Mouse (Mus musculus): ENCODE data around the gene Sap18b. TPM values are rescaled to one million over a fixed set of nuclear protein-coding genes. Genes with fewer than 3 reads are reported as not detected.
"Not testable (repeated sequence)": the region's sequence is repeated elsewhere in the genome, so short reads cannot be mapped to it uniquely, and the experiment has no call there.

The Sap18b gene
- total and polyA plus RNA-seq, 3 experiments: 27.5 to 183 (median 178) TPM

DNA sequence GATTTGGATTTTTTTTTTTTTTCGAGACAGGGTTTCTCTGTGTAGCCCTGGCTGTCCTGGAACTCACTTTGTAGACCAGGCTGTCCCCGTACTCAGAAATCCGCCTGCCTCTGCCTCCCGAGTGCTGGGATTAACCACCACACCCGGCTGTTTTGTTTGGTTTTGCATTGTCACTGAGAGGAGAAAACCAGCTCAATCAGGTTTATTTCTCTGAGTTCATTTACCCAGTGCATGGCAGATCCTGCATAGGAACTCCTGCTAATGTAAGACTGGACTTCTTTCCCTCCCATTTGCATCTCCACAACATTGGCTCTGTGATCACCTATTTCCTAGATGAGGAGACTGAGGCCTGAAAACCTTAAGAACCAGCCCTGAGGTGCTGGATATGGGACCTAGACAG lies 3.0 kb upstream of the Sap18b start:
- no peak for DNase-seq

DNA sequence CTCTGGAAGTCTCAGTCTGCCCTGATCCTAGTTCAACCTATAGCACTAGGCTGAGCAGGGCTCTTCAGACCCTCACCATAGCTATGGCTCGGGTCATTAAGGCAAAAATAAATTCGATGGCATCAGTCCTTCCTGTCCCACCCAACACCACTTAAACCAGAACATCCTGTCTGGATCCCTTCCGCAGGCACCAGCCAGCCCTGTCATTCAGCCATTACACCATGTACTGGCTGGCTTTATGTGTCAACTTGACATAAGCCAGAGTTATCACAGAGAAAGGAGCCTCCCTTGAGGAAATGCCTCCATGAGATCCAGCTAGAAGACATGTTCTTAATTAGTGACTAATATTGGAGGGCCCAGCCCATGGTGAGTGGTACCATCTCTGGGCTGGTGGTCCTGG lies 2.4 kb upstream of the Sap18b start:
- no peak for DNase-seq

DNA sequence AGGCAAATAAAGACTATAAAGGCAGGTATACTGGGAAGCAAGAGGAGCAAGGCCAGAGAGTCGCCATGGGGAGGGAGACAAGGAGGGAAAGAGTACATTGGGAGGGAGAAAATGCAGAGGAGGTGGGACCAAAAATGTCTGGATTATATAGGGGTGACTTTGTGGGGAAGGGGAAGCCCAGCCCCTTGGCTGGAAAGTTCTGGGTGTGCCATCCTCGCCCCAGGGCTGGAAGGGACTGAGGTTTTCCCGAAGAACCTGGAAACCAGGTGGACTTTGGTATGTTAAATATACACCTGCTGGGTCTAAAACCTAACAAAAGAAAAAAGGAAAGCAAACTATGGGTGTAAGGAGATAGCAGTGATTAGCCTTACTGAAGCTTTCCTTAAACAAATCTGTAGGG lies 5.0 kb downstream of the Sap18b start:
- no peak for DNase-seq

DNA sequence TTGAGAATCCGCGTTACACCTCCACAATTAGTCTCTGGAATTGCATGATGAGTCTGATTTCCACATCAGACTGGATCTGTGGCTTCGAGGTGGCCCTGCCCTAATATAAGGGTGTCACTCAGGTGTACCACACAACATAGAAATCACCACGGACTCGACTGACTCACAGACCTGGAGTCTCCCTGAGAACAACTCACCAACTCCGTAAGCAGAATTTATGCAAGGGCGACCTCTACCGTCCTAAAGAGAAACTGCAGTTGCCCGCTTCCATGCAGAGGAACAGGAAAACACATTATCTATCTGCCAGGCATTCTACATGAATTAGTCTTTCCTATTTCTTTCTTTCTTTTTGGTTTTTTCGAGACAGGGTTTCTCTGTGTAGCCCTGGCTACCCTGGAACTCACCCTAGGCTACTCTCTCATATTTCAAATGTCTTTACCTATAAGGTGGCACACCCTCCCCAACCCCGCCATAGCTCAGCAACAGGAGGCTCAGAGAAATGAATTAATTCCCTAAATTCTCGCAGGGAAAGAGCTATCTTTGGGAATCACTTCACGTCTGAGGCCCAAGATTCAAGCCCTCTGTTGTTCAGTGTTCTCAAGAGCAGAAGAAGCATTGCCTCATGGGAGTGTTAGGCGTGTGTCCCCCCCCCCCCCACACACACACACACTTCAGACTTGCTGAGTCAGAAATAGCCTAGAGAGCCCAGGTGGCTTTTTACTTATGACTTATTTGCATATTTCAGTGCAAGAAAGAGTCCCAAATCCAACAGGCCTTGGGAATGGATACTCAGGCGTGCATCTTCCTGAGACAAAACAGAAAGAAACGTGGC lies 7.7 kb downstream of the Sap18b start:
- peak; percentile 83 for DNase-seq

DNA sequence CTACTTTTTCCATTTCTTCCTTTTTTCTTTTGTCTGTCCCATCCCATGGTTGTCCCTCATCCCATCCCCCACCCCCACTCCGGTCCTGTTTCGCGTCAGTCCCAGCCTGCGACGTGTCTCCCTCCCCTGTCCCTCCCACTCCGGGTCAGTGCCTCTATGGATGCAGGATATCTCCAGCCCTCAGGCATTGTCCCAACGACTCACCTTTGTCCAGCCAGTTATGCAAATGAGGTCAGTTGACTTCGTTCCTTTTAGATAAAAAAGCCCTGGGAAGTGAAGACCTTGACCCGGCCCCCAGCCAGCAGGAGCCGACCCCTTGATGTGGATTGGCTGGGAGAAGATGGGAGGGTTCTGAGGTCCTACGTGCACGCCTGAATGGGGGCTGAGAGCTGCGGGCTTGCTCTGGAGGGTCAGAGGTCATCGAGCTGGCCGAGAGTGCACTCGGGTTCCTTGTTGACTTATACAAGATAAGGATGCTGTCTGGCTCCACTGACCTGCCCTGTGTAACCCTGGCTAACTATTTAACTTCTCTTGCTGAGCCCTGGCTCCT lies 8.4 kb downstream of the Sap18b start:
- DNase-seq: peak; percentile 30

DNA sequence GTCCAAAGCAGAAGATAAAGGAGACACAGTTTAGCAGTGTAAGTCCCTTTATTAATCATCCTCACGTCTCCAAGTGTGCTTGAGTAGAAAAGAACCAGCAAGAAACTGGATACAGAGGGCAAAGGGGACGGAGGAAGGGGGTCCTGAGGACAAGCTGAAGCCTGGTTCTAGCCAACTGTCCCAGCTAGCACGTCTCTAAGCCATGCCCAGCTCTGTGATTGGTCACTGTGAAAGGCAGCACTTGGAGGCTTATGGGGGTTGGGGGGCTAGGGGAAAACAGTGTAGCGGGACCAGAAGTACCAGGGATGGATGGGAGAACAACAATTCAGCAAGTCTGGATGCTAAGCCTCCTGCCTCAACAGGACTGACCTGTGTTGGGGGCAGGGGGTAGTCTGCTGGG lies 10.7 kb downstream of the Sap18b start:
- no peak for DNase-seq

DNA sequence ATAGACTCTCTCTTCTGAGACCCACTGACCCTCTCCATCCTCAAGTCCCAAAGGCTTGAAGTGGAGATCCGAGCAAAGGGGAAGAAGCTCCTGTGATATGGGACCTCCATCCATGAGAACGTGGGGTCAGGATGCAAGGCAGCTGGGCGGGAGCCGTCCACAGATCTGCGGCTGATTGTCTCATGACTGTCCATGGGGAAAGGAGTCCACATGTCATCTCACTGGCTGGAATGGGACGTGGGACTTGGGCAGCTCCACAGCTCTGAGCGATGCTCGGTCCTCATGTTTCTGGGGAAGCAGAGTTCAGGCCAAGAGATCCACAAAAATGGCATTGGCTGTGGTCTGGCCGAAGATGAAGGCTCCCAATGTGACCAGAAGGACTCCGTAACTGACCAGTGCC lies 12.1 kb downstream of the Sap18b start:
- DNase-seq: no peak

DNA sequence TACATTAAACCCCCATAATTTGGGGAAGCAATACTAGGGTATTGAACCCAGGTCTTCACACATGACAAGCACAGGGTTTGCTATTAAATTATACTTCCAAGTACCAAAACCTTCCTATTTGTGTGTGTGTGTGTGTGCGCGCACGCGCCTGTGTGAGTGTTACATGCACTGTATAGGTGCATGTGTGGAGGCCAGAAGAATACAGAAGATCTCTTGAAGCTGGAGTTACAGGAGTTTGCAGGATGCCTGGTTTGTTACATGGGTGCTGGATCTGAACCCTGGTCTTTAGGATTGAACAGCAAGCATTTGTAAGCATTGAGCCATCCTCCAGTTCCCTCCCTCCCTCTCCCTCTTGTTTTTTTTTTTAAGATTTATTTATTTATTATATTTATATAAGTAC lies 14.1 kb downstream of the Sap18b start:
- DNase-seq: no peak

DNA sequence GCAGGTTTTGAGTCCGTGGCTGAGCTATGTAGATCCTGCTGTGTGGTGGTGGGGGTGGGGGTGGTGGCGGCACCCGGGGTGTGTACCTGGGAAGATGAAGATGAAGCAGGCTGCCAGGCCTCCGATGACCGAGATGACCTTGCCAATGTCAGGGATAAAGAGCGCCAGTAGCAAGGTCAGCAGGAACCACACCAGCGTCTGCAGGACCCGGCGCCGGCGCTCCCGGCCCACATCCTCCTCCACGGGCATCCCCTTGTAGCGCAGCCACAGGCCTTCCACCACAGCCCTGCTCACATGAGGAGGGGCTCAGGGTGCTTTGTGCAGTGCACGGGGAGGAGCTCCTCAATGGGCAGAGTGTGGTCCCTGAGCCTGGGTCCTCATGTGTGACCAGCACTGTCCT lies 16.3 kb downstream of the Sap18b start:
- no peak for DNase-seq

DNA sequence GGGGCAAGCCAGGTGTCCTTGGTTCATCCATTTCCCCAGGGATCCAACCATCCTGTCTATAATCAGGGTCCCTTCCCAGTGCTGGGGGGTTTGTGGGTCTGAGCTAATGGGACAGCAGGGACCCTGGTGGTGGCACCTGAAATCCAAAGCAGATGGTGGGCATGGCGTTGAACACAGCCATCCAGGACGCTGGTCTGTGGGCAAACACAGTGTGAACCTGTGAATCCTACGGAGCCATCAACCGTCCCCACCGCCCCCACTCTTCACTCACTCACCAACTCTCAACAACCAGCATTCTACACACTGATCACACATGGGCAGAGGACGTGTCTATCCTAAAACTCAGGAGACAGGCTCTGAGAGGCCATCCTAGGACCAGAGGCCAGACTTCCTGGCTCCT lies 18.8 kb downstream of the Sap18b start:
- no peak for DNase-seq

DNA sequence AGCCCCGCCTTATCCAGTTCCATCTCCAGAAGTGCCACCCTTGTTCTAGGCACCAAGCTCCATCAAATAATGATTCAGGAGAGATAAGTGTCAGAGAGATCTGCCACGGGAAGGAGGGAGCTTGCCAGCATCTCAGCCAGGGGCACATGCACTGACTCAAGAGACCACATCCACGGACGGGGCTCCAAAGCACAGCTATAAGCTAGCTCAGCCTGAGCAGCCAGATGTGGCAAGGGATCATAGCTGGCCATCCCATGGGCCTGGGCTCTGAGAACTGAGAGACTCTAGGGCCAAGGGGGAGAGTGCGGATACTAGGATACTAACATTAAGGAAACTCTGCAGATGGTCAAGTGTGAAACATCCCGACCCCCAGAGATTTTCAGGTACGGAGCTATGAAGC lies 19.9 kb downstream of the Sap18b start:
- DNase-seq: no peak

DNA sequence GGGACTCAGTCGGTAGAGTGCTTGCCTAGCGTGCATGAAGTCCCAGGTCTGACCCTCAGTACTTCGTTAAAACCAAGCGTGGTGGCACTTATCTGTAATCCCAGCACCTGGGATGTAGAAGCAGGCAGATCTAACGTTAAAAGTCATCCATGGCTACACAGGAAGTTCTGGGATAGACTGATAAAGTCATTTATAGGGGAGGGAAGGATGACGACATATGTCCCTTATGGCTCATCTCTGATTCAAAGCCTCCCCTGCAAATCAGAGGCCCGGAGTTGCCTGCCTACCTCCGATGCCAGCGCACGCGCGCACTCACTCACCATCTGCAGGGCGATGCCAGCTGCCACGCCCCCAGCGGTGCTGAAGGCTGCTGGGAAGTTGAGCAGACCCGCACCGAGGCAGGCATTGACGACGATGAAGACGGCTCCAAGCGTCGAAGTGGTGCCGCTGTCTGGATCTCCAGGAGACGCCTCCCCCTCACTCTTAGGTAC lies 23.0 kb downstream of the Sap18b start:
- no peak for DNase-seq

DNA sequence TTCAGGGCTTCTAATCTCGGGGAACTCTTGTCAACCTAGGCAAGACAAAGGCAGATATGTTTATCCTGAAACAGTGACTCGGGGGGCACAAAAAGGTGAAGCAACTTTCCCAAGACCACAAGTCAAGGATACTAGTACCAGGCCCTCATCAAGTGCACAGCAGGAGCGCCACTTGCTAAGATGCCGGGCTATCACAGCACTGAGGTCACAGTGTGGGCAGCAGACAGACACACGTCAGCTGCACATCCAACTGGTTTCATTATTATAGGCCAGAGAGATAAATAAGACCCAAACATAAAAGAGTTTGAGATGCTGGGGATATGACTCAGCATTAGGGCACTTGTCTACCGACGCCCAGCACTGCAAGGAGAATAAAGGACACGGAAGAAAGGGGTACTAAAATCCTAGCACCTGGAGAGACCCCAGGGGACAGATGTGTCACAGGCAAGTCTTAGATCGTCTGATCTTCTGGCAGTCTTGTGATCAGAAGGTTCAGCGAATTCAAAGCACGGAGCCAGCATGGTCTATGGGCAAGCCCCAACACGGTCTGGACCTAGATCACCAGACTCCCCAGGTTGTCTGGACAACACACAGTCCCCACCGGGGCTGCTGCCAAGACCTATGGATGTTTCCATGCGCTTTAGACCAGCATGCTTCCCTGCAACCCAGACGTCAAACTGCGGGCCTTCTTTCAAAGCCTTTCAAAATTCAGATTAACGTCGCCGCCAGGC lies 23.8 kb downstream of the Sap18b start:
- no peak for DNase-seq

DNA sequence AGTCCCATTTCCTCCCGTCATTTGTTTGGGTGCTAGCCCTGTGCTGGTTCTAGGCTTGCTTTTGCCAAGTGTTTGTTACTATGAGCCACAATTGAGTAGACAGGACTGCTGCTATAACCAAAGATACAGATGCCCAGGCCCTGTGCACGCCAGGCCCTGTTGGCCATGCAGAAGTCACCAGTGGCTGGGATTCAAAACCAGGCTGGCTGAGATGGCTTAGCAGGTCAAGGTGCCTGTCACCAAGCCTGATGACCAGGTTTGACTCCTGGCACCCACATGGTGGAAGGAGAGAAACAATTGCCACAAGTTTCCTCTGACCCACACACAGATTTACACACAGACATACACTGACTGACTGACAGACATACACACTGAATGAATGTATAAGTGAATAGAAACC lies 25.2 kb downstream of the Sap18b start:
- DNase-seq: no peak

DNA sequence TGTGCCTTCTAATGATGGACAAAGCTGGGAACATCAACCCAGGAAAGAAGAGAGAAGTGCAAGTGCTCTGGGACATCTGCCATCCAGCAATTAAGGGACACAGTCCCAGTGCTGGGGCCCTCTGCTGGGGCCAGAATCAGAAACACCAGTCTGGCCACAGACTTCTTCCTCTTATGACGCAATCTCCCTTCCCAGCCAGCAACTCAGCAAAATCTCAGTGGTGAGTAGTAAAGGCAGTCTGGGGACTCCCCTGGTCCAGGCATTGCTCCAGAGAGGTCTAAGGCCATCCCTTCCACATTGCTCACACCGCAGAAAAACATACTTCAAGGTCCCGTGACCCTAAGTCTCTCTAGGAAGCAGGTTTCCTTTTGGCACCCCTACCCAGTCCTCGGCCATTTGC lies 27.1 kb downstream of the Sap18b start:
- DNase-seq: peak; percentile 72

DNA sequence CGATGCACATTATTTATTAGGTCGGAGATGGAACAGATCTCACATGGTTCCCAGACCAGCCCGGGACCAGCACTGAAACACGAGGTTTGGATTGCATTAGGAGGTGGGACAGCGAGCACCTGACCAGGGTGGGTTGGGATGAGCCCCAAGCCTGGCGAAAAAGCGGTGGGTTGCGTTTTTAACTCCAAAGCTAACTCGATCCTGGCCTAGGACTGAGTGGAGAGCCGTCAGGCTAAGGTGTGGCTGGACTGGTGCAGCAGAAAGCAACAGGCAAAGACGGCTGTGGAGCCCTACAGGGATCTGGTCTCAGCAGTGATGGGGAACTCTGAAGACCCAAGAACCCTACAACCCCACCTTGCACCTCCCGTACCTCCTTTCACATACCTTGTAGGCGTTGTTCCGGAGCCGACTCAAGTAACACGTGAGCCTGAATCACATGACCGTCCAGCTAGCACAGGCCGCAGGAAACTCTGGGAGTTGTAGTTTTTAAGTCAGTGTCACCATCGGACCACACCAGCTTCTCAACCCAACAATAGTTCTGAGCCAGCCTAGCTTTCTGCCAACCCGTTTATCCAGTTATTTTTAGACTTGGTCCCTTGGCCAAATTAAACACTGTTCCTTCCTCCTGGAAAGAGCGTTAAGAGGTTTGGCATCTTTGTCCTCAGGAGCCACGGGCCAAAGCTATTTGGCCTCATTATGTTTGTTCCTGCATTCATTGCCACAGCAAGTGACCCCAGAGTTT lies 28.1 kb downstream of the Sap18b start, which contains the start of gene Slc38a7:
Gene Slc38a7, minus strand, starts transcription at position 438 of the 742 bp plus-strand sequence.
- DNase-seq: peak; percentile 84

DNA sequence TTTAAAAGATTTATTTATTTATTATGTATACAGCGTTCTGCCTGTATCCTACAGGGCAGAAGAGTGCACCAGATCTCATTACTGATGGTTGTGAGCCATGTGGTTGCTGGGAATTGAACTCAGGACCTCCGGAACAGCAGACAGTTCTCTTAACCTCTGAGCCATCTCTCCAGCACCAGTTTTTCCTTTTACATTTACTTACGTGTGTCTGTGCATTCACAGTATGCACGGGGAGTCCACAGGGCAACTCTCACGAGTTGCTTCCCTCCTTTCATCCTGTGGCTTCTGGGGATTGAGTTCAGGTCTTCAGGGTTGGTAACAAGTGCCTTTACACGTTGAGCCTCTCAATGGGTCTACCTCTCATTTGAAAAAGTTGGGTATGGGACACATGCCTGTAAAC lies 29.0 kb downstream of the Sap18b start:
- no peak for DNase-seq

DNA sequence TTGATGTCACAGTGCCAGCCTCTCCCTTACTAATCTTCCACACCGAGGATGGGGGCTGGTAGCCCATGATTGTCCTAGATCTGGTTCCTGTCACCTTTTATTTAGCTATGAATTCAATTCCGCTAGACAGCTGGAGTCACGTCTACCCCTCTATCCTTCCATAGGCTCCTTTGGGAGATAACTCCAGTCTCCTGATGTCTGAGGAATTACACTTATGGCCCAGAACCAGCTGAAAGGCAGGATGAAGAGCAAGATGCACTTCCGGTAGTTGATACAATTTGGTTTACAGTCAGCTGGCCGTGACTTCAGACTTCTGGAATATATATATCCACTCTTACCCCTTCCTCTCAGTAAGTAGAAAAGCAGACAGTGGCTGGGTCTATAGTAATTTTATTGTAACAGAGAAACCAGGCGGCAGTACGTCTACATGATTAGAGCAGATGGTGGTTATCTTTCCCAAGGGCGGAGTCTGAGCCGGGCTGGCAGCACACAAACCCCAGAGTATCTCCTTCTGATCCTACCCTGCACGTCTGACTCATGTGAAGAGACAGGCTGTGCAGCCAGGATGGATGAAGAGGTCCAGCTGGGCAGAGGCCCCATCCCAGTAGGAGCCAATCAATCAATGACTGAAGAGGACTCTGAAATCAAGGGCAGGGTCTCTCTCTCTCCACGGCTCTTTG lies 38.8 kb downstream of the Sap18b start:
- not testable (repeated sequence) for DNase-seq

DNA sequence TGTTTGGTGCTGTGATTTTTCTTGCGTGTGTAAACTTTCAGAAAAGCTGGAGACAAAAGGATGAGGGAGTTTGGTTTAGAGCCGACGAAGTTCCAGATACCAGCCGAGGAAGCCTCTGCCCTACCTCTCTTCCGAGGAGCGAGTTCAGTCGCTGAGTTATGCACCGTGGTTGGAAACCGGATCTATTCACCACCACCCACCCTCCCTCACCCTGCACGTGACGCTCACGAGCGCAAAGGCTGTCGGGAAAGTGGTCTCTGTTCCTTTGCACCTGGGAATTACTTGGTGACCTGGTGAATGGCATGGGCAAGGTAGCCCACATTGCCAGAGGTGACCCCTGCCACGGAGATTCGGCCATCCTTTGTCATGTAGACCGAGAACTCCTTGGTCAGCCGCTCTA lies 39.7 kb downstream of the Sap18b start:
- not testable (repeated sequence) for DNase-seq

DNA sequence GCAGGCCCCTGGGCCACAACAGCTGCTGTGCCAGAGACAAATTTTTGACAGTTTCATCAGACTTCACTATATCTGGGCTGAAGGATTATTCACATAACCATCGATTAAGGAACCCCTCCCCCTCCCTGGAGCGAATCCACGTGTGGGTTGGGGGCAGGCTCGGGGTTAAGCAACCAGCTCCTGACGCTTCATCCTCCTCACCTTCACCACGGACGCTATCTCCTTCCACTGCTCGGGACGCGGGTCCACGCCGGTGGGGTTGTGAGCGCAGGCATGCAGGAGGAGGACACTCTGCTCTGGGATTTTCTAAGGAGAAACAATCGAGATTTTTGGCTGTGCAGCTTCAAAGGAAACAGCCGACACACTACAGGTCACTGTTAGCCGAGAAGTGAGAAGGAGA lies 46.5 kb downstream of the Sap18b start:
- no peak for DNase-seq

DNA sequence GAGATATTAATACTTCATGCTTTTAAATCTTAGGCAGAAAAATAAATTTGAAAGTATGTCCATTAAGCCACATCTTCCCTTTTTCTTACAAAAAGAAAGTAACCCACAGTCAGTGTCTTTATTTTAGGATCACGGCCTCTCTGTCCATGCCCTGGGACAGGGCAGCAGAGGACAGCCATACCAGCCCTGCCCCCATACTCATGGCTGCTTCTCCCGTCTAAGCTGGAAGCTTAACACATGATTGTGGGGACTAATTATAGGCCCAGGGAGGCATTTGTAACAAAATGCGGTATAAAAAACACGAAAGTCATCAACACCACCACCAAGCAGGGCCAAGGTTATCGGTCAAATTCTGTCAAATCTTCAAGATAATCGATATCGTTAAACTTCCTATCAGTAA lies 50.1 kb downstream of the Sap18b start:
- no peak for DNase-seq
